Mouse (Mus musculus) kidney, embryonic 15.5 days (tissue): Measurements from ENCODE around the gene Plekho1. TPM values are rescaled to one million over a fixed set of nuclear protein-coding genes. Genes with fewer than 3 reads are reported as not detected.

Source experiments
- ATAC-seq: fragments of 200-750 bp; cut with Nextera tagmentation; replicated peaks from 2 replicates; pipeline ENCODE4 v1.8.0; 2017; ENCODE audit warnings: moderate TSS enrichment; ENCODE audit not compliant: low FRiP score
- H3K27ac ChIP-seq: fragments of 300-500 bp; sonication (generic); 2 replicates; pipeline ENCODE4 v1.5.1; 2015; ENCODE audit warnings: mild to moderate bottlenecking, inconsistent platforms
- H3K27me3 ChIP-seq: fragments of 300-500 bp; sonication (generic); 2 replicates; pipeline ENCODE4 v1.6.1; 2015; ENCODE audit warnings: inconsistent platforms
- H3K36me3 ChIP-seq: fragments of 300-500 bp; sonication (generic); 2 replicates; pipeline ENCODE4 v1.6.1; 2015; ENCODE audit warnings: inconsistent platforms
- H3K4me1 ChIP-seq: fragments of 300-500 bp; sonication (generic); 2 replicates; pipeline ENCODE4 v1.6.1; 2015; ENCODE audit warnings: inconsistent platforms
- H3K4me2 ChIP-seq: fragments of 300-500 bp; sonication (generic); 2 replicates; pipeline ENCODE4 v1.6.1; 2015; ENCODE audit warnings: moderate library complexity, mild to moderate bottlenecking, inconsistent platforms
- H3K4me3 ChIP-seq: fragments of 300-500 bp; sonication (generic); replicated peaks from 2 replicates; pipeline ENCODE4 v1.5.1; 2015; ENCODE audit warnings: mild to moderate bottlenecking, inconsistent platforms
- H3K9ac ChIP-seq: fragments of 300-500 bp; sonication (generic); 2 replicates; pipeline ENCODE4 v1.6.1; 2015; ENCODE audit warnings: mild to moderate bottlenecking, inconsistent platforms
- H3K9me3 ChIP-seq: fragments of 300-500 bp; sonication (generic); replicated peaks from 2 replicates; pipeline ENCODE4 v1.6.1; 2016; ENCODE audit warnings: inconsistent platforms
- WGBS: fragments of 180-500 bp; shearing (Covaris S2); methylation state at CpG from one replicate; pipeline ENCODE4 v1.1.7; 2015; ENCODE audit warnings: mixed read lengths; 5-methylcytosine and 5-hydroxymethylcytosine counted together
- polyA plus RNA-seq: library from polyadenylated mRNA; unstranded; fragments of >200 nt; fragmentation: Nextera tagmentation; extraction: Ambion mirVana; gene quantifications from 2 replicates; pipeline ENCODE4 v1.2.1, GENCODE M21; 2015

Plekho1 gene
- polyA plus RNA-seq, 1 experiment from 2014 or later = 44.2 TPM

DNA sequence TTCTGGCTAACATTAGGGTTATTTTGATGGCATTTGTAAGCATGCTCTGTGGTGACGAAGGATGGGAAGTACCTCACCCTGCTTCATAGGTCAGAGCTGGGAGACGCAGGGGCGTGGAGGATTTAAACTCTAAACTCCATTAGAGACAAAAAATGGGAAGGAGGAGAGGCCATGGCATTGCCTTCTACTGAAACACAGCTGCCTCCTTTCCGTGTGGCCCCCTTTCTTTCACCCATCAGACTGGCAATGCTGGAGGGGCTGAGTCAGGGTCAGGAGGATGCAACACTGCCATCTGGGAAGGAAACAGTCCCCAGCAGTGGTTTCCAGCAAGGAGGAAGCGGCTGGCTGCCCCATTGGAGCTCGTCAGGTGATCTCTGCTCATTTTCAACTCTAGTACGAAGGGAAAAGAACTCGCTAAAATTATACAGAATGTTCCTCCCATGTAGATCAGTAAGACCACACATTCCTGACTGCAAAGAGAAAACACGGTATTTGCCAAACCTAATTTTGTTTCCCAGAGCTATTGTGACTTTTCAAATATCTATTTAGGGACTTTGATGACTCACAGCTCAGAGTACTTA is 5.2 kb upstream of the Plekho1 start:
- 74% methylated on average over 9 of the region's 9 CpGs for WGBS
- Histone ChIP-seq H3K36me3 (no peaks in the 10 kb centered on the region), H3K4me2 (no peak overlapping the region), H3K27me3 (no peaks in the 10 kb centered on the region), H3K9ac (no peak overlapping the region), H3K27ac (no peak overlapping the region), H3K9me3 (no peaks in the 10 kb centered on the region), H3K4me1 (peaks cover 28% of the 10 kb centered on the region), H3K4me3 (no peak overlapping the region)
- ATAC-seq = no peak

DNA sequence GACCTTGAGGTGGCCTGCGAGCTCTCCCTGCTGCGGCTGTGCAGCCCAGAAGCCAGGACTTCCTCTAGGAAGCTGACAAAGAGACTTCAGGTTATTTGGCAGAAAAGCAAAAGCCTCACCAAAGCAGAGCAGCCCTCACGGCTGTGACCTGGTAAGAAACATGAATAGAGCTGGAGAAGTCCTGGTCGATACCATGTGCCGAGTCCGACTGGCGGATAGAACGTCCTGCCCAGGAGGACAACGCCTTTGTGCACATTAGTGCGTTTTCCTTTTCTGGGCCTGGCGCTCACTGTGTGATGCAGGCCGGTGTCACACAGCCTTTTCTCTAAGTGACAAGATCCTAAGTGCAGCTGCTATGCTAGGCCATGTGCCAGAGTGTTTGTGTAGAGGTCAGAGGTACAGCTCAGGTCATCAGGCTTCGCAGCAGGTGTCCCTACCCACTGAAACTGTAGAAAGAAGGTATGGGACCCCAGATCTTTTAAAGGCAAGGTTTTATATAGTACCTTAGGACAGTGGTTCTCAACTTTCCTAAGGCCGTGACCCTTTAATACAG is 4.4 kb upstream of the Plekho1 start:
- Histone ChIP-seq H3K4me3 (no peak overlapping the region), H3K27me3 (no peaks in the 10 kb centered on the region), H3K9ac (no peak overlapping the region), H3K4me2 (no peak overlapping the region), H3K4me1 (peaks cover 29% of the 10 kb centered on the region), H3K9me3 (no peaks in the 10 kb centered on the region), H3K36me3 (no peaks in the 10 kb centered on the region), H3K27ac (0 out of 2 replicates have a peak overlapping the region, but pooled peaks have one; percentile 27)
- 83% methylated on average over 14 of the region's 14 CpGs for WGBS
- ATAC-seq = no peak

DNA sequence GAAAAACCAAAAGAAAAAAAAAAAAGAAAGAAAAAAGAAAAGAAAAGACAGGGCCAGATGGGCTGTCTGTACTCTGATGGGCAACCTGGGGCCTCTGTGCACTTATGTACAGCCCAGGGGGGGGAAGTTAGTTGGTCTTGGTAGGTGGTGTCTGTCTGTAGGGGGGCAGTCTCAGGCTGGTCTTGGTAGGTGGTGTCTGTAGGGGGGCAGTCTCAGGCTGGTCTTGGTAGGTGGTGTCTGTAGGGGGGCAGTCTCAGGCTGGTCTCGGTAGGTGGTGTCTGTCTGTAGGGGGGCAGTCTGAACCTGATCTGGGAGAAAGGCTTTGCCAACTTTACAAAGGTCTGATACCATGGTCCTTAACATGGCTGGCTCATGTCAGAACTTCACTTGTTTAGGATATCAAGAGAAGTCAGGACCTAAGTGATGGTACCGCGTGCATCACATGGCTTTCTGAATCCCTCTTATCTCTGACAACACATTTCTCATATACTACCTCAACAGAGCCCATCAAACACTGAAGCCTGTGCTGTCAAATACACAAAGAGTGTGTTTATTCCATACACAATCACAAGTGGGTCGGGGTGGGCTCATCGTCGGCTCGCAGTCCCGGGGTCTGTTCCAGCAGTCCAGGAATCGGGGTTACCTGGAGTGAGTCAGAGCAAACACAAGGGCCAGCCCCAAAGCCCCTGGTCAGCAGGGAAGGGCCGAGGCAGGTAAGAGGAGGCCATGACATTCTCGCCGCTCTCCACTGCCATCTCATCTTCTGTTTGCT is 3.7 kb upstream of the Plekho1 start:
- no peak overlapping the region for H3K9ac ChIP-seq
- no peaks in the 10 kb centered on the region for H3K36me3 ChIP-seq
- no peaks in the 10 kb centered on the region for H3K27me3 ChIP-seq
- H3K9me3 ChIP-seq = no peaks in the 10 kb centered on the region
- 90% methylated on average over 12 of the region's 12 CpGs for WGBS
- no peak overlapping the region for H3K4me2 ChIP-seq
- no peak for ATAC-seq
- H3K4me1 ChIP-seq = peaks cover 31% of the 10 kb centered on the region
- 0 out of 2 replicates have a peak overlapping the region, but pooled peaks have one; percentile 27 for H3K27ac ChIP-seq
- H3K4me3 ChIP-seq = no peak overlapping the region

DNA sequence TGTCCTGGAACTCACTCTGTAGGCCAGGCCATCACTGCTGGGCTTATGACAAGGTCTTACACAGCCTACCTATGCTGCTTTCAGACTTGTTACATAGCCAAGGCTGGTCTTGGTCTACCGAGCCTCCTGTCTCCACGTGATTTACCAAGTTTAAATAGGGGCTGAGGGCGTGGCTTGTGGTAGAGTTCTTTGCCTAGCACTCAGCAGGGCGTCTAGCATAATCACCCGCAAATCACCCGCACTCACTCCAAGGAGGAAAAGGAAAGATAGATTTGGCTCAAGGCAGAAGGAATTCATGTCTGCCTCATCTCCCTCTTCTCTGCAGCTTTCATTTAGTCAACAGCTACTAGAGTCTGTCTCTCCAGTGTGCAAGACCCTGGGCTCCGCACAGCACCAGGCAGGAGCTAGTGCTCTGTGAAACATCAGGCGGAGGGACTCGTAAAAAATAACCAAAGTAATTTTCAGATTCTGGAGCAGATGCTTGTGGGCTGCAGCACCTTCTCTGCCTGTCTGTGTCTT is 1.5 kb upstream of the Plekho1 start:
- H3K36me3 ChIP-seq = peaks cover 6% of the 10 kb centered on the region
- WGBS = 21% methylated on average over 9 of the region's 9 CpGs
- 0 out of 2 replicates have a peak overlapping the region, but pooled peaks have one; percentile 98 for H3K27ac ChIP-seq
- H3K9ac ChIP-seq = no peak overlapping the region
- ATAC-seq = peak; percentile 22; the same call in 1 of the 2 replicates
- no peaks in the 10 kb centered on the region for H3K9me3 ChIP-seq
- peak overlapping the region; percentile 80 for H3K4me3 ChIP-seq
- peak overlapping the region; percentile 83 for H3K4me2 ChIP-seq
- H3K4me1 ChIP-seq = peaks cover 52% of the 10 kb centered on the region
- H3K27me3 ChIP-seq = no peaks in the 10 kb centered on the region

DNA sequence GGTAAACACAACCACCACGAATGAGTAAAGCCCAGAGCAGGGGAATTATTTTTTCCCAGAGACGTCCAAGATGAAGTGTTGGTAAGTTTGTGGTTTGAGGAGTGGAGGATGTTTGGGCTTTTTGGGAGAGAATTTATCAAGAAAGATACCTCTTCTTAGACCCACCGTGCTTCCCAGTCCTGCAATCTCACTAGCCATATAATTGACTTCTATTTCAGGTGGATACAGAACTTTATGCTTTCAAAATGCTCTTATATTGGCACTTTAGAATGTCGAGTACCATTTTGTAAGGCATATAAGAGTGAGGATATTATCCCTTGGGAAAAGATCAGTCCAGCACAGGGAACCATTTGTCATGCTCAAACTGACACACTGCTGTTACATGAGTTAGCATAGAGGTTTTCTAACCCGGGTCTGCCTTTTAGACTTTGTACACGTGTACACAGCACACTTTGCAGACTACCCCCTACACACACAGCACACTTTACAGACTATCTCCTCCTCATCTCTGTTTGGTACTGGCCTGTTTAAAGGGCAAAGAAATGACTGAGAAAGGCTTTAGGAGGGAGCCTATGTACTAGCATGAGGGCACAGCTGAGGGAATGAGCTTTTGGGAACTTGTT is 761 bp upstream of the Plekho1 start:
- H3K27ac ChIP-seq = peak overlapping the region; percentile 98
- no peaks in the 10 kb centered on the region for H3K9me3 ChIP-seq
- 5% methylated on average over 6 of the region's 6 CpGs for WGBS
- peak overlapping the region; percentile 83 for H3K4me2 ChIP-seq
- H3K27me3 ChIP-seq = no peaks in the 10 kb centered on the region
- peaks cover 57% of the 10 kb centered on the region for H3K4me1 ChIP-seq
- H3K4me3 ChIP-seq = peak overlapping the region; percentile 80
- ATAC-seq = no peak
- H3K9ac ChIP-seq = peak overlapping the region; percentile 80
- H3K36me3 ChIP-seq = peaks cover 13% of the 10 kb centered on the region

DNA sequence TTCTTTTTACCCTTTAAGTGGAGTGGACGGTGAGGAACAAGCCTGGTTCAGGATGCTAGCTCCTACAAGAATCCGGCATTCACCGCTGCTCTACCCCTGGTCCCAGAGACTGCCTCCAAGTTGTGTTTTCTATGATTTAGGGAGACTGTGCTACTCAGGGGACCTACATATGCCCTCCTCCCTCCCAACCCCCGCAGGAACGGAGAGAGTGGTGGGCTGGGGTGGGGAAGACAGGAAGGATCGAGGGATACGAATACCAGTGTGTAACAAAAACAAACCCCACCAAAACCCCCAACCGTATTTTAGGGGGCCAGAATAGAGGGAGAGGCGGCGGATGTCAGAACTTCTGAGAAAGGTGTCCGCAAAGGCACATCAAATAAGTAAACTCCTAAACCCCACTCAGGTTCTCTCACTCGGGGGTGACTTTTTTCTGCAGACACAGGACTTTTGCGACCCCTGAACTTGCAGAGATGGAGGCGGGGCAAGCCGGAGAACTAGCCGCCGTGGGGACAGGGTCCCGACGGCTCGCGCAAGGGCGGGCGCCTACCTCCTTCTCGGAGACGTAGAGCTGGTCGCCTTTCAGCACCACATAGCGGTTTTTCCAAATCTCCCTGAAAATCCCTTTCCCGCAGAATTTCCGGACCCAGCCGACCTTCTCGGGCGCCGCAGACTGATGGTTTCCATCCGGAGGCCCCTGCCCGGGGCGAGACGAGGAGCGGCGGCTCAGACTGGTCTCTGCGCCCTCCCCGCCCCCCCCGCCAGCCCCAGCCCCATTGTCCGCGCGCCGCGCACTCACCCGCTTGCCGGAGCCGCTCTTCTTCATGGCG is 613 bp downstream of the Plekho1 start:
- ATAC-seq = peak; percentile 57
- no peaks in the 10 kb centered on the region for H3K9me3 ChIP-seq
- H3K4me2 ChIP-seq = peak overlapping the region; percentile 83
- WGBS = under 1% methylated on average over 49 of the region's 51 CpGs
- H3K4me1 ChIP-seq = peaks cover 60% of the 10 kb centered on the region
- peak overlapping the region; percentile 98 for H3K27ac ChIP-seq
- peak overlapping the region; percentile 80 for H3K4me3 ChIP-seq
- H3K9ac ChIP-seq = peak overlapping the region; percentile 80
- no peaks in the 10 kb centered on the region for H3K27me3 ChIP-seq
- H3K36me3 ChIP-seq = peaks cover 27% of the 10 kb centered on the region

DNA sequence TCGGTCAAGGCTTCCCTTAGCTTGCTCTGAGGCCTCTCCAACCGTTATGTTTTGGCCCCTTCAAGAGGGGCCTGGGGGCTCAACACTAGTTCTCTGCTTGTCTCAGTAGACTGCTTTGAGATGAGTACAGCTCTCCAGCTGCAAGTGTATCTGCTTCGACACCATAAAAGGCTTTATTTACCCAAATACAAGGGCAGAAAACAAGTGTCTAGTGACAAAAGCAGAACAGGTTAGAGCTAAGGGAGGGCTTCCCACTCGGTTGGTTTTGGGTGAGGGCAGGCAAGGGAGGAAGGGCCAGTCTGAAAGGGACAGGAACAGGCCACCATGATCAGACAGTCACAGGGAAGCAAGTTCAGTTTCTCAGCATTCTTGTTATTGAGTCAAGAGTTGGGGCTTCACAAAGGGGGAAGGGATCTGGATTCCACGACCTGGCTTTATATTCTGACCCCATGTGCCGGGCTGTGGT is 1.4 kb downstream of the Plekho1 start:
- WGBS = 11% methylated on average over 6 of the region's 6 CpGs
- H3K27ac ChIP-seq = peak overlapping the region; percentile 98

DNA sequence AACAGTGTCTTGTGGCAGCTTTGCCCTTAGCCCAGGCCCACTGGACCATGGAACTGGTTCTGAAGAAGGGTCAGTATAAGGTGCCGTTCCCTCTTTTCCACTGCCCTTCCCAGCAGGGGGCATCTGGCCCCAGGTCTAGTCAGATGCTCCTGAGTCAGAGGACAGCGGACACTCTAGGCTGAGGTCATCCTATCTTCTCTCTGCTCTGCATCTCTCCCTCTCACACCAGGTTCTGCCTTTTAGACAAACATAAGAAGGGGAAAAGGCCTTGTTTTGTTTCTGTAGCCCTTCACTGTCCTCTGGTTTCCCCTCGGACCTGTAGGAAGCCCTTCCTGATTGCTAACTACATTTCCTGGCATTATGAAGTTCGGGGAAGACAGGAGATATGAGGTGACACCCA is 1.9 kb downstream of the Plekho1 start:
- Histone ChIP-seq H3K4me2 (peak overlapping the region; percentile 83), H3K9ac (peak overlapping the region; percentile 80), H3K4me1 (peaks cover 67% of the 10 kb centered on the region), H3K4me3 (peak overlapping the region; percentile 80), H3K27me3 (no peaks in the 10 kb centered on the region), H3K9me3 (no peaks in the 10 kb centered on the region), H3K27ac (peak overlapping the region; percentile 98), H3K36me3 (peaks cover 40% of the 10 kb centered on the region)
- ATAC-seq = no peak
- WGBS = 16% methylated on average over 4 of the region's 4 CpGs

More for the DNA sequence above, 1.4 kb downstream of the Plekho1 start:
- Histone ChIP-seq H3K27me3 (no peaks in the 10 kb centered on the region), H3K4me2 (peak overlapping the region; percentile 83), H3K36me3 (peaks cover 35% of the 10 kb centered on the region), H3K4me1 (peaks cover 62% of the 10 kb centered on the region), H3K4me3 (peak overlapping the region; percentile 80), H3K9ac (peak overlapping the region; percentile 80), H3K9me3 (no peaks in the 10 kb centered on the region)
- no peak for ATAC-seq

DNA sequence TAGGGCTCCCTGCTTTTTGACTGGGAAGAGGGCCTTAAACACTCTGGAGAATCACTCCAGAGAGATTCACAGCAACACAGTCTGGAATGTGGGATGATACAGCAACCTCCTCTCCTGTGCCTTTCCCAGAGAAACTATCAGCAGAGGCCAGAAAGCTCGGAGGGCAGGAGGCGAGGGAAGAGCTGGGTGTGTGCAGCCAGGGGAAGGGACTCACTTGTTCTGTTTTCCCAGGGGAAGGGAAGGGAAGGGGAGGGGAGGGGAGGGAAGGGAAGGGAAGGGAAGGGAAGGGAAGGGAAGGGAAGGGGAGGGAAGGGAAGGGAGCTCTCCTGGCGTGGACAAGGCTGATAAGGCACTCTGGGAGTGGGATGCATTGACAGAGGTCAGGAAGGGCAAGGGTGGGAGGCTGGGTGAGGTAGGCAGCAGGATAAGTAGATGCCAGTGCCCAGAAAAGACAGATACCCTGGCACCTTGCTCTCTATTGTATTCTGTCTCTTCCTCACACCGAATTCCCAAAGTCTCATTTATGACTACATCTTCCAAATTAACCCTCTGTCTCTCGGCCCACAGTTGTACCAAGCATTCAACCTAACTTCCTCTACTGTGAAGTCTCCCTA is 2.7 kb downstream of the Plekho1 start:
- Histone ChIP-seq H3K36me3 (peaks cover 48% of the 10 kb centered on the region), H3K27ac (peak overlapping the region; percentile 98), H3K27me3 (no peaks in the 10 kb centered on the region), H3K9me3 (no peaks in the 10 kb centered on the region), H3K4me1 (peaks cover 73% of the 10 kb centered on the region), H3K9ac (peak overlapping the region; percentile 12; the same call in 1 of the 2 replicates), H3K4me2 (peak overlapping the region; percentile 83), H3K4me3 (0 out of 2 replicates have a peak overlapping the region, but pooled peaks have one; percentile 80)
- no peak for ATAC-seq
- WGBS = 38% methylated on average over 5 of the region's 5 CpGs

DNA sequence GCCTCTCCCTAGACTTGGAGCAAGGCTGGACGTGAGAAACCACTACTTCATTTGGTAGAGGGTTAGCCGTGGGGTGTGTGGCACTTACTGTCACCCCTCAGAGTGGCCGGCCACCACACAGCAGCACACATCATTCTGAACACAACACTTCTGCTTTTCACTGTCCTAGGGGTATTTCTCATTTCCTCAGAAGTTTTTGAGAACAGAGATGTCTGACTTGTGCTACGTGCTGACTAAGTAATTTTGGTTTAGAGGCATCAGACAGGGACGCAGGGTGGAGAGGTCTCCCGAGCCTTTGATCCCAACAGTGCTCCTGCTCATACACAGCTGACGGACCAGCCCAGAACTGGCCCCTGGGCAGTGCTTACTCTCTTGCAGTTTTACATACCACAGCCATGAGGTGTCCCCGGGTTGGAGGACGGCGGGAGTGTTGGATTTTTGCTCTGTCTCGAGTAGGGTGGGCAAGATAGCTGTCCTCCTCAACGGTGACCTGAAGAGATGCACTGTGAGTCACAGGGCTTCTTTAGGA is 5.3 kb downstream of the Plekho1 start:
- Histone ChIP-seq H3K9ac (no peak overlapping the region), H3K4me2 (no peak overlapping the region), H3K36me3 (peaks cover 49% of the 10 kb centered on the region), H3K4me3 (no peak overlapping the region), H3K27me3 (no peaks in the 10 kb centered on the region), H3K27ac (peak overlapping the region; percentile 20; the same call in 1 of the 2 replicates), H3K4me1 (peaks cover 73% of the 10 kb centered on the region), H3K9me3 (no peaks in the 10 kb centered on the region)
- WGBS = 81% methylated on average over 12 of the region's 12 CpGs
- no peak for ATAC-seq
